Mouse (Mus musculus) inflammation-experienced regulatory T-cells (primary cell): ENCODE measurements around the gene Scgb2b24. TPM values are rescaled to one million over a fixed set of nuclear protein-coding genes. Genes with fewer than 3 reads are reported as not detected.

Experiments
- polyA plus RNA-seq, 2 experiments: library from polyadenylated mRNA; unstranded; fragments of 100-300 nt; shearing (Covaris generic); gene quantifications; one replicate each; pipeline ENCODE4 v1.2.1; 2017

Gene Scgb2b24
- not detected for polyA plus RNA-seq

DNA sequence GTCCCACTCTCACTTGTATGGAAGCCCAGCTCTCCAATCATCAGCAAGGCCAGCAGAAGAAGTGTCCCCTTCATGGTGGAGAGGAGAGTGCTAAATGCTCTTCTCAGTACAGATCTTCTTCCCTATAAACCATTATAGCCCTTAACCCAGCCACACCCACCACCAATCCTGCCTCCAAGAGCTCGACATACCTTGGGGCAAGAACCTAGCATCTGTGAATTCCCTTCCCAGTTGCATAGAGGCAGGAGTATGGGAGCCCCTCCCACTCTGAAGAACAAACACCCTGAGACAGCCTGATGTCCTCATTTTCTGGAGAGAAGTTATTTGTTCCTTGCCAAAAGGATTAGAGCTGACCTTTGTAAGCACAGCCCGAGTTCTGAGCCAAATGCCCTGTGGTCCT, at the start of gene Scgb2b24:
Gene Scgb2b24, minus strand, starts transcription at position 101 of the 400 bp plus-strand sequence.

GRCm38 (mm10) chr7:33743499-33743898, 4.4 kb upstream of the Scgb2b24 start, which contains the start of gene Scgb1b24:
TSS of gene Scgb1b24 (plus strand) at chr7:33743799.

Other genes with a start within 250 kb of the Scgb2b24 start
- gene Scgb2b21, start 218.9 kb downstream of the Scgb2b24 start, polyA plus RNA-seq: not detected
- gene Scgb1b24, start 4.5 kb upstream of the Scgb2b24 start, polyA plus RNA-seq: not detected
- gene Scgb2b26, start 205.7 kb upstream of the Scgb2b24 start, polyA plus RNA-seq: not detected